Mouse (Mus musculus) lung, adult 18-20 months (tissue): ENCODE measurements around the gene Spryd3.
"Not testable (repeated sequence)": the region's sequence is repeated elsewhere in the genome, so short reads cannot be mapped to it uniquely, and the experiment has no call there.

Experiments
- DNase-seq, 2 experiments: peaks; one replicate each; pipeline ENCODE4 v3.0.0; 2022; ENCODE audit warnings: mixed read lengths in 2 of 2

Gene Spryd3

DNA sequence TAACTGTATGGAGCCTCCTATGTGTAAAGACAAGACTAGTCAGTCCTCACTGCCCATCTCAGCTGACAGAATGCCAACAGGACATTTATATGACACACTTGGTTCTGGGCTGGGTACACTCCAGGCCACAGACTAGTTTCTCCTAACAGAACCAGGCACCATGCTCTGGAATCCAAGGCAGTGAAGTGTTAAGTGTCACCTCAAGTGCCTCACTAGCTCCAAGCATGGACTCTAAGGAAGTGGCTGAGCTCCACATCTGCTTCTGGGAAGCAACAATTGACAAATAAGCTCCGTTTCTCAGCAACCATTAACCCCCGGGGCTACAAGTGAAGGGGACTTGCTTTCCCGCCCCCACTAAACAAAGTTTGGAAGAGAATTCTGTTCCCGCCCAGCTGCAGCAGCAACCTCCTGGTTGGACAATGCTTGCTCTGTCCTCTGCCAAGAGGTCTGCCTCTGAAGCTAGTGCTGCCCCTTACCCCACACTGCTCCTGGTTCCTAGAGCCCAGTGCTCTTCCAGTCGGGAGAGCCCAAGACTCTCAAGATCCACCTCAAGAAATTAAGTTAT lies 38.0 kb downstream of the Spryd3 start:
- no peak for DNase-seq

DNA sequence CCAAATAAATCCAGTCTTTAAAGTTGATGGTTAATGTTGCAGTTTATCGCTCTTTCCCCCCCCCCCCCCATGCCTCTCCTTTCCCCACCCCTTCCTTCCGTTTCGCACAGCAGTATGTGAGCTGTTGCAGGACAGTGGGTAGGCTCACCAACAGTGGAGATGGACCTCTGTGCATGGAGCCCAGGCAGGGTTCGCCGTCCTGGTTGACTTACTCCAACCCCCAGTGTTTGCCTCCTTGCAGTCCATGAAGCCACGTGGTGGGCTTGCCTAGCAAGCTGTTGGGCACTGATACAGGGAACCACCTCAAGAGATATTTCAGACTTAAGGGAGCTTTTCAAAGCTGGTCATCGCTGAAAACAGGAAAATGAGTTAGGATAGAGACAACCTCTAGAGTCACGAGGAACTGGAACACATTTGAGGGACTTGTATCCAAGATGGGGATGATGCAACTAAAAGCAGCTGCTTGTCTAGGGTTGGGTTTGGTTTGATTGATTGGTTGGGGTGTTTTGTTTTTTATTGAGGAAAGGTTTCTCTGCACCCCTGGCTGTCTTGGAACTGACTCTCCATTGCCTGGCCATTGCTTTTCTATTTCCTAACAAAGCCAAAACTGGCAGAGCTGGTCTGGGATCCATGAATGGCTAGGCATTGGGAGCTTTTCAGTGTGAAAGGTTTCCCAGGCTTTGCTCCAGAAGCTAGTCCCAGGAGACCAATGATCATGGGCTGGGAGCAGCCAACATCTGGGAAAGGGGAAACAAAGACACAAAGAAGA lies 38.7 kb downstream of the Spryd3 start:
- DNase-seq = no peak

DNA sequence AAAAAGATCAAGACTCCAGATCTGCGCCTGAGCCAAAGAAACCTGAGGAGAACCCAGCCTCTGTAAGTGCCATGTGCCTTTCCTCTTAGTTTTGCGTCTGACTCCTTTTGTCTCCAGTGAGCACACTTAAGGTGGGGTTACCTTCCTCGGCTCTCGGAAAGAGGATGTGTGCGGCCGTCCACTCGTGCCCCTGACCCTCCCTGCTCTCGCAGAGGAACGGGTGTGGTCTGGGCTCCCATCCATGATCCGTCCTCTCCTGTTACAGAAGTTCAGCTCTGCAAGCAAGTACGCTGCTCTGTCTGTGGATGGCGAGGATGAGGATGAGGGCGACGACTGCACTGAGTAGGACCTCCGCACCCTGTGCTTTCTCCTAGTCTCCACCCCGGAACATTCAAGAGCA lies 41.0 kb downstream of the Spryd3 start:
- no peak for DNase-seq

DNA sequence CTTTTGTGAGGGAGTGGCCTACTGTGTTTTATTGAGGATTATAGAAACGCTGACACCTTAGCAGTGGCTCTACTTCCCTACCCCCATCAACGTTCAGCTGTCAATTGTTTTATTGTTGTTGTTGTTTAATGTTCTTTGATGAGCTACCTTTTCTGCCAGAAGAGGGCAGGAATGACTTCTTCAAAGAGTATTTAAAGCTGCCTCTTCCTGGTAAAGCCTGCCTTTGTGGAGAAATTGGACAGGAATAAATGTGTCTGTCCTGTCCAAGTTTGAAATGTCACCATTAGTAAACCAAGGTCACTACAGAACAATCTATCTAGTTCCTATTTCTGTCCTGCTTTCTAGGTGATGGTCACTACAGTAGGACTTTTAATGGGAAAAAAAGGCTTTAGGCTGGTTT lies 41.9 kb downstream of the Spryd3 start:
- no peak for DNase-seq

DNA sequence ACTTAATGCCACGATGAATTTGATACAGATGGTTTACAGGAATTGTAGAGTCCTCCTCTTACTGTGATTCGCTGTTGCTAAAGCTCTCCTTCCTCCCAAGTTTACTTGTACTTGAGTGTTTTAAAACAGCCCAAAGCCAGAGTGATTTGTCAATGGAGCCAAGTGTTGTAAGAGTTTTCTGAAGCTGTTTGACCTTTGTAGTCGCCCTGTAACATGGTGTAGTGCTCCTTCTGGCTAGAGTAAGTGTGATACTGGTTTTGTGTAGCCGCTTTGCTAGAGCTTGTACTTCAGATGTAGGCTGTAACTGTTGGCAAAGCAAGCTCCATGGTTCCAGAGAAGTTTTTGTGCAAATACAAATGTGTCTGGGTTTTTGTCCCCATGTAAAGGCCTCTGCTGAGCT lies 43.8 kb downstream of the Spryd3 start:
- peak in 1 of 2 experiments; percentile 68 for DNase-seq

DNA sequence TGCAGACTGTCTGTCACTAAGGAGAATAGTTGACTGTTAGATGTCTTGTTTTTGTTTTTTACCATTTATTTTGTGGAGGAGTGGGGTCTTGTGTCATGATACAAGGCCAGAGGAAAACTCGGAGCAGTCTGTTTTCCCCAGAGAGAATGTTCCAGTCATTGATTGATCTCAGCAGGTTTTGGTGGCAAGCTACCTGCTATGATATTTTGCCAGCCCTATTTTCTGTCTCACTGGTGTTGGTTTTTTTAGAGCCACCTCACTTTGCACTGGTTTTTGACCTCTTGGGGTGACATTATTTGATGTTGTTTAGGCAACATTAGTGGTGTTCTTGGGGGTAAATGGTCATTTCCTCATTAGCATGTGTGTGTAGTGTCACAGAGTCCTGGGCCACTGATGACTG lies 44.3 kb downstream of the Spryd3 start:
- no peak for DNase-seq

DNA sequence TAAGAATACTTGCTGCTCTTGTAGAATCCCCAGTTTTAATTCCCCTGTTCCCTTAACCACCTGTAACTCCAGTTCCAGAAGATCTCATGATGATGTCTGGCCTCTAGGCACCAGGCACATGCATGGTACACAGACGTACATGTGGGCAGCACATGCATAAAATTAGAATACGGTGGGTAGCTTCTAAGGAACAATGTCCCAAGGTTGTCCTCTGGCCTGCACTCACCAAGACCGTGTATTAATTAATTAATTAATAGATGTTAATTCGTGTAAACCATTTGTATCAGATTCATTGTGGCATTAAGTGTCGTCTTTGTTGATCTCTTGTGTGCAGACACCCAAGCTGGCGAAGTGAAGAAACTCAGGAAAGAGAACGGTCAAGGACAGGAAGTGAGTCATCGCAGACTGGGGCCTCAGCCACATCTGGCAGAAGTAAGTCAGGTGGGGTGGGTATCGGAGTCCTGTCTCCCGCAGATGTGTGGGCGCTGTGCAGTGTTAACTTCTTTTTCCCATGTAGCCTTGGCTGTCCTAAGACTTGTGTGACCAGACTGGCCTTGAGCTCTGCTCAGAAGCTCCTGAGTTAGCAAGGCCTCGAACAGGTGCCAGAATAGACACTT lies 44.9 kb downstream of the Spryd3 start:
- no peak for DNase-seq

DNA sequence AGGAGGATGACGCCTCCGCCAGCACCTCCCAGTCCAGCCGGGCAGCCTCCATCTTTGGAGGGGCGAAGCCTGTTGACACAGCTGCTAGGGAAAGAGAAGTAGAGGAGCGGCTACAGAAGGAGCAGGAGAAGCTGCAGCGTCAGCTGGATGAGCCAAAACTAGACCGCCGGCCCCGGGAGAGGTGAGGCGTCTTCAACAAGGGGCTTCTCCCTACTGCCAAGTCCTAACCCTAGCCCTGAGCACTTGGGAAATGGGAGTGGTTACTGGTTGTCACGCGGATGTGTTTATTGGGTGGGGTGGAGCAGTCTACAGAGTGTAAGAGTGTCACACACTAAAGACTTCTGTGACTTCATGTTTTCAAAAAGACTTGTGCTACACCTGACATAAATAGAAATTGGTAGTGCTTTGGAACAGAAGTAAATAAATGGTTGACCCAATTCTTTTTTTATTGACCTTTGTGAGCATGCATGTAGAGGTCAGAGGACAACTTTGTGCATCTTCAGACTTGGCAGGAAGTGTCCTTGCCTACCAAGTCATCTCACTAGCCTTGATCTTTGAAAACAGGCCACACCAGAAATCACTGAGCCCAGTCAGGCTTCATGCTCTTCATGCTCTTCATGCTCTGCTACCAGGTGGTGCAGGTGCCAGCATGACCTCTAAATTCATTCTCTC lies 46.0 kb downstream of the Spryd3 start:
- DNase-seq = no peak

DNA sequence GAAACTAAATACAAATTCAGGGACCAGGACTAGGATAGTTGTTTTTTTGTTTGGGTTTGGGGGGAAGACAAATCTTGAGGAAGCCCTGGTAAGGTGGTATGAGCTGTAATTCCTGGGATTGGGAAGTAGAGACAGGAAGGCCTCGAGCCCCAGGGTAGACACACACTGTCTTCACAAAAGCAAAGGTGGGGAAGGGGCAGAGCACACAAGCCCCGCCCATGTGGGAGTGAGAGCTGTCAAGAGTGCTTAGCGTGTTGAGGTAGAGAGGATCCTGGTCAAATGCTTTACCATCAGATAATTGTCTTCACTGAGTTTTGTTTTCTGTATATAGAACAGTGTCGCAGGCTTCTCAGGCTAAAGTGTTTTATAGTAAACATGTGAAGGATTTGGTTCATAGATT lies 53.0 kb downstream of the Spryd3 start:
- no peak for DNase-seq

DNA sequence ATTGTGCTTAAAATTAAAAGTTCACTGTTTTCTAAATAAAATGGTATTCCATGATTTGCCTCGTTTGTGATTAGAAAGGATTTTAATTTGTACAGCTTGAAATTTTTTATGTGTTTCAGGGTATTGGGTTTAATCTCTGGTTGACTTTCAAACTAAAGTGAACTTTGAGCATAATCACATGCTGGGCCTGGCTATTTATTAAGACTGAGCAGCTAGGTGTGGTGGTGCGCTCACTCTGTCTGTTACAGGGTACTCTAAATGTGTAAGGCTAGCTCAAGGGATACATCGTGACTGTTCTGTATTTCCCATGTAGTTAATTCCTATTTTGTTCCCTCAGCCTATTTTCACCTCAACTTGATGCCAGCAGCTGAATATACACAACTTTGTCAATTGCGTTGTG lies 53.9 kb downstream of the Spryd3 start:
- DNase-seq = no peak

DNA sequence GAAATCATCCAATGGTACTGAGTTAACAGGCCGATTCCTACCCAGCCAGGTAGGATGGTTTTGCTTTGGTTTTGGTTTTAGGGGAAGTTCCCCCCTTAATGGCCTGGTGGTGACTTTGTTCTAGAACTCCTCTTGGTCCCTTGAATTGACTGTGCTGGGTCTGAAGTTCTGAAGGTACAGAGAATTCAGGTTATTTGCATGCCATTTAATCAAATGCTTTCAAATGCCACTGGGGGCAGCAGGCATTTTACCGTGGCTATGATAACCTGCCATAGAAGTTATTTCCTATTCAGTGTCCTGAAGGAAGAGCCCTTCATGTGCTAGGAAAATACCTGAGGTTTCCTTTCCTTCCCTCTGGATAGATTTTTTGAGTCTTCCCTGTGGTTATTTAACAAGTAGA lies 55.6 kb downstream of the Spryd3 start:
- no peak for DNase-seq

DNA sequence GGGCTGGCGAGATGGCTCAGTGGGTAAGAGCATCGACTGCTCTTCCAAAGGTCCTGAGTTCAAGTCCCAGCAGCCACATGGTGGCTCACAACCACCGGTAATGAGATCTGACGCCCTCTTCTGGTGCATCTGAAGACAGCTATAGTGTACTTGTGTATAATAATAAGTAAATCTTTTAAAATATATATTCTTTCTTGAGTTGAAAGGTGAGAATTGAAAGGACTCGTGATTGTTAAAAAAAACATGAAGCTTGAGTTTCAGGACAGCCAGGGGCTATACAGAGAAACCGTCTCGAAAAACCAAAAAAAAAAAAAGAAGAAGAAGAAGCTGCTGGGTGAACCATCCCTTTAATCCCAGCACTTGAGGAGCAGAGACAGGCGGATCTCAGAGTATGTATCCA lies 56.1 kb downstream of the Spryd3 start:
- DNase-seq = not testable (repeated sequence)

DNA sequence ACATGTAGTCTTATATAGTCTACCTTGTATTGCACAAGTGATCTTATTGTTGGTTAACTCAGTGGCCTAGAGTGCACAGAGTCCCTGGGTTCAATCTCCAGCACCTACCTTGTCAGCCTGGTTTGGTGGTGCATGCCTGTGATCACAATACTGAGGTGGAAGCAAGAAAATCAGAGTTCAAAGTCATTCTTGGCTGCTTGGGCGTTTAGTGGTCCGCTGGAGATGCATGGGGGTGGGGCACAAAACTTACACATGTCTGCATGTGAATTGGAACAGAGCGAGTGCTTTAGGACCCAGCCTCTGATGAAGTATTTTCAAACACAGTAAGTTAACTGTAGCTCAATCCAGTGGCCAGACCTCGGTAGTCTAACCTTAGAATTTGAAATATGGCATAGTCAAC lies 56.8 kb downstream of the Spryd3 start:
- DNase-seq = no peak

DNA sequence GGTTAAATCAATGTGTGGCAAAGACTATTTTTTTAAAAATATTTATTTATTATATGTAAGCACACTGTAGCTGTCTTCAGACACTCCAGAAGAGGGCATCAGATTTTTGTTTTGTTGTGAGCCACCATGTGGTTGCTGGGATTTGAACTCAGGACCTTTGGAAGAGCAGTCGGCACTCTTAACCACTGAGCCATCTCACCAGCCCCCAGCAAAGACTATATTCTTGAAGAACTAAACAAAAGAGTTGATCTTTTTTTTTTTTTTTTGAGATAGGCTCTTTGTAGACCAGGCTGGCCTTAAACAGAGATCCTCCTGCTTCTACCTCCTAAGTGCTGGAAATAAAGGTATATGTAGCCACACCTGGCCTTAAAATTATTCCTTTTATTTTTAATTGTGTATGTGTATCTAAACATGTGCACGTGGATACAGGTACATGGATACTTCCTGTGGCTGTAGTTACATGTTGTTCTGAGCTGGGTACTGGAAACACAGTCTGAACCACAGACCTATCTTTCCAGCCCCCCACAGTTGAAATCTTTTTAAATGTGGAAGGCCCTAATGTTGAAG lies 58.8 kb downstream of the Spryd3 start:
- DNase-seq = no peak

DNA sequence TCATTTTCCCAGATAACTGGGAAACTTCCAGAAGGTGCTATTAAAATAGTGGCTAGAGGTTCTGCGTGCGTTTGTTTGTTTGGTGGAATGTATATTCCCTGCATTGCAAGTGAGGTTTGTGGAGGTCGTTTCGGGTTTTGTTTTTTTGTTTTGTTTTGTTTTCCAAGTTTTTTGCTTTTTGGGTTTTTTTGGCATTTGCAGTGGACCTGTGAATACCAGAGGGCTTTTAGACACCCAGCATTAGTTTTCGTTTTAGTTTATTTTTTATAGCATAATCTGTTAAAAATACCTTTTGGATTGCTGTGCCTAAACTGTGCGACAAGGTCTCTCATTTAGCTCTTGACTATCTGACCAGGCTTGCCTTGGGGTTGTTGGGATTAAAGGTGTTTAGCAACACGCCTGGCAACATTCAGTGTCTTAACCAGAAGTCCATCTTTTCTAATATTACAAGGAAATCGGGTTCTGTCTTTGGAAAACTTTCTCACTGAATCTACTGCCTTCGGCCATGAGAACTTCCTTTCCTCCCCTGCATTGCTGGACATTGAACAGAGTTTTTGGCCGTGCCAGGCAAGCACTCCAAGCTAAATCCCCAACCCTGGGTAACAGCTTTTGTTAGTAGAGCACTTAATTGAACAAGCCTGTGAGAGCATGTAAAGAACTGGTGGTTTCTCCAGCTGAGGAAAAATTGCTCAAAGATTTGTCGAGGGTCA lies 61.0 kb downstream of the Spryd3 start:
- peak in 1 of 2 experiments; percentile 30 for DNase-seq

DNA sequence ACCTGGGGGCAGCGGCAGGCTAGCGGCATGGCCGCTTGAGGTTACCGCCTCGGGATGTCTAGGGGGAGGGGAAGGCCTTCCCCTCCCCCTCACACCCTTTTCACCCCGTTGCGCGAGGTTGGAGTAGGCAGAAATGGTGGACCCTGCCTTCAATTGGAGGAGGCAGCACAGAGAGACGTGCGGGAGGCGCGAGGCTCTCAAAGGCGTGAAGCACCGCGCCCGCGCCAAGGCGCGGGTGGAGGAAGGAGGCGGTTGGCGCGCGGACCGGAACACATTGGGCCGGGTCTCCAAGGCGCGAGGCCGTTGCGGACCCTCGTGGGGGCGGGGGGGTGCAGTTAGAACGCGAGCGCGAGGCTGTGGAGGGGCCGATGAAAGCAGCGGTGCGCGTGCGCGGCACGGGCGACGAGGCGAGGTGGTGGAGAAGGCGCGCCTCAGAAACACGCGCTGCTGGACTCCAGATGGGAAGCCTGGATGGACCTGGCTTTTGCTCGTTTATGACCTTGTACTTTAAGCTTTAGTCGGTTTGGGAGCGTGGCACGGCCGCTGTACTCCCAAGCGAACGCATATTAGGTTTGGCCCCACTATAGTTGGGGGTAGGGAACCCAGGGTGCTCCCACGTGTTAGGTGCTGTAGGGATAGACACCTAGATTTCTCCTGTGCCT lies 61.8 kb downstream of the Spryd3 start:
- DNase-seq = peak; percentile 57 to 62

DNA sequence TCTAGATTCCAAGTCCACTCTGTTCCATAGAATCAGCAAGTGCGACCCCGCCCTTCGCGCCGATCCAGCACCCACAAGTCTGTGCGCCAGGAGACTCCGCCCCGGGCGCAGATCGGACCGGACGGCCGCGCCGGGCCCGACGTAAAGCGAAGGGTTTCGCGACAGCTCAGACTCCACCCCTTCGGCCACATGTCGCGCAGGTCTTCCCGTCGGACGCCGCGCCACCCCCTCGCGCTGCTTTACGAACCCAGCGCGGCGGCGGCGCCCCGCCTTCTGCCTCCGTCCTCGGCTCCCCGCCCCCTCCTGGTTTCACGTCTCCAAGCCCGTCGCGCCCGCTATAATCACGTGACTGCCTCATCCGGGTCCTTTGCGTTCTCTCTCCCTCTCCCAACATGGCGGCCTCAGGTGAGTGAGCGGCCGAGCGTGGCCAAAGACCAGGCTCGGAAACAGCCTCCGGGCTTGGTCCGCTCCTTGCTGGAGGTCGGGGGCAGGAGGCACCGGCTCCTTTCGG lies 62.4 kb downstream of the Spryd3 start, which contains the start of gene Eif4b:
Gene Eif4b, plus strand, starts transcription at position 215 of the 511 bp plus-strand sequence.
- peak; percentile 99 for DNase-seq

DNA sequence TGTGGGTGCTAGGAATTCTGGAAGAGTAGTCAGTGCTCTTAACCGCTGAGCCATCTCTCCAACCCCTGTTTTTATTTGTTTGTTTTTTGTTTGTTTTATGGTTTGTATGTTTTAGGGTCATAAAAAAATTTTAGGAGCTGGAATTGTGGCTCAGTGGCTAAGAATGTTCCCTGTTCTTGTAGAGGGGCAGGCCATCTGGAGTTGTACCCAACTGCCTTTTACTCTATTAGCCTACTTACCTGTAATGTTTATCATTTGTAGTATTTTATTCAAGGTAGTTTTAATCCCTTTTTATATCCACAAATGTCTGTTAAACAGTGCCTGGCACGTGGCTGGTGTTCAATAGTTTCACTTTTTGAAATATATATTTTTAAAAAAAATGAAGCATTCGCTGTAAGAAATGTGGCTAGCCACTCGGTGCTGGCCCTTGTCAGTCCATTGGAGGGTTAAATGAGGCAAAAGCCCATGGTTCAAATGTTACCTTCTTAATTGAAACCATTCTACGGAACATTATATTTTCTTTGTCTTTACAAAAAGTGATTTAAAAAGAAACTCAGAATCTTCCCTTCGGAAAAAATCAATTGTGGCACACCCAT lies 63.0 kb downstream of the Spryd3 start:
- no peak for DNase-seq

DNA sequence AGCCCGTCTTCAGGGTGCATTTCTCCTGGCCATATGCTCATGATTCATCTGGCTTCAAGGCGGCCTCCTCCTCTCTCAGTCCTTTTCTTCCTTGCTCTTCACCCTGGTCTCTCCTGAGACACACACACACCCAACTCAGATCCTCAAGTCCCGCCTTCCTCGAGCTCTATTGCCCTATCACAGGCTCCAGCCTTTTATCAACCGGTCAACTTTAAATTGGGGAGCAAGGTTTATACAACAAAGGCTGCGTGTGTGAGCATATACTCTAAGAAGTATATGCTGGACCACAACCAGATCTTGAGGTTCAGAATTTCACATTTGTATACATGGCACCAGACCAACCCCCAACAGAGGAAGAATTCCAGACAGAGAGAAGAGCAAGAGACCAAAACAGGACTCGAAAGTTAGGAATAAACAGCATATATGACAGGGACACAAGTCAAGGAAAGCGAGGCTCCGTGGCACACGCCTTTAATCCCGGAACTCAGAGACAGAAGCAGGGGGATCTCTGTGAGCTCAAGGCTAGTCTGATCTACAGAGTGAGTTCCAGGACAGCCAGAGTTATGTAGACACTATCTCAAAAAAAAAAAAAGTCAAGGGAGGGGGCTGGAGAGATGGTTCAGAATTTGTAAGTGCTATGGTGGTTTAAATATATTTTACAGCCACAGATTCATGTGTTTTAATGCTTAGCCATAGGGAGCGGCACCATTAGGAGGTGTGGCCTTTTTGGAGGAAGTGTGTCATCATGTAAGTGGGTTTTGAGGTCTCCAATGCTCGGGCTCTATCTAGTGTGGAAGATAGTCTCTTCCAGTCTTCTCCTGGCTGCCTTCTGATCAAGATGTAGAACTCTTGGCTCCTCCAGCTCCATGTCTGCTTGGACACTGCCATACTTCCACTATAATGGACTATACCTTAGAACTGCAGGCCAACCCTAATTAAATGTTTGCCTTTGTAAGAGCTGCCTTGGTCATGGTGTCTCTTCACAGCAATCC lies 65.3 kb downstream of the Spryd3 start:
- DNase-seq = no peak
